Mouse (Mus musculus): ENCODE measurements at regions not wholly inside any gene's neighbourhood (a gene's known extent, or its start where the extent isn't known, plus 50 kb on each side); places are given as distances from the start of the nearest gene placed in this dataset.

DNA sequence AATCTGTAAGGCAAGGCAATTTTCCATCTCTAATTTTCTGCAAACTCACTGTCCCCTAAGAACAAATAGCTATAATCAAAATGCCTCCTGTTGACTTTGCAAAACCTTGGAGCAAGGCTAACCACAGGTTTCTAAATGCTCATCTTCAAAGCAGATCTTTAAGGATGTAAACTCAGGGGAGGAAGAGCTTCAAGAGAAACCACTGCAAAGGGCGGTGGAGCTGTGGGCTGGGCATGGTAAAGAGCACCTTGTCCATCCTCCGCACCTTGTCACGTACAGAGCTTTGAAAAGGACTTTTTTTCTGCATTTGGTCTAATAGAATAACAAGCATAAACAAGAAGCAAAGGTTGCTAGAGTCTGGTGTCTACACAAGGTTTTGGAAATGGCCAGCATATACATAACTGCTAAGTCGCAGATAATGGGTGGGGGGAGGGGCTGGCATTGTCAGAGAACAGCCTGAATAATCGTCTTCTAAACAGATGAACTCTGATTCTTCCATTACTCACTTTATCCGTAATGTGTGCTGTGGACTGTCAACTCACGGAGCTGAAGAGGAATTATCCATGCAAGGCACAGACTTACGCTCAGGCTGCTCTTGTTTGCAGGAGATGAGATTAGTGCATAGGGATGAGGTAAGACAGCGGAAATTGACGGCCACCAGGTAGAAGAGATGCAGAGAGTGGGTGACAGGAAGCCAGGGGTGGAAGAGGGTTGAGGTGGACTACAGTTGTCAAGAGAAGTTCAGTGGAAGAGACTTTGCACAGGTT is 116.4 kb downstream of the Tsen15 start:
- no peaks in the 10 kb centered on the region for H3K36me3 ChIP-seq
- H3K27me3 ChIP-seq (ENCODE audit: low read depth, poor library complexity, severe bottlenecking), result no peaks in the 10 kb centered on the region
- DNase-seq (ENCODE audit: low spot score), result no peak
- H3K27ac ChIP-seq (replicated peaks), result no peak overlapping the region
- WGBS, result 83% methylated on average over 10 of the region's 10 CpGs
- no peaks in the 10 kb centered on the region for H3K9me3 ChIP-seq (replicated peaks)
- H3K4me1 ChIP-seq, result no peaks in the 10 kb centered on the region
- no peak overlapping the region for H3K4me3 ChIP-seq

GRCm38 (mm10) chr1:152266390-152266789 is 120.1 kb downstream of the Tsen15 start:
- Histone ChIP-seq H3K4me1 (no peaks in the 10 kb centered on the region), H3K27ac (replicated peaks) (no peak overlapping the region), H3K9me3 (replicated peaks) (no peaks in the 10 kb centered on the region), H3K27me3 (ENCODE audit: low read depth, poor library complexity, severe bottlenecking) (no peaks in the 10 kb centered on the region), H3K36me3 (no peaks in the 10 kb centered on the region), H3K4me3 (no peak overlapping the region)
- no peak for DNase-seq (ENCODE audit: low spot score)

DNA sequence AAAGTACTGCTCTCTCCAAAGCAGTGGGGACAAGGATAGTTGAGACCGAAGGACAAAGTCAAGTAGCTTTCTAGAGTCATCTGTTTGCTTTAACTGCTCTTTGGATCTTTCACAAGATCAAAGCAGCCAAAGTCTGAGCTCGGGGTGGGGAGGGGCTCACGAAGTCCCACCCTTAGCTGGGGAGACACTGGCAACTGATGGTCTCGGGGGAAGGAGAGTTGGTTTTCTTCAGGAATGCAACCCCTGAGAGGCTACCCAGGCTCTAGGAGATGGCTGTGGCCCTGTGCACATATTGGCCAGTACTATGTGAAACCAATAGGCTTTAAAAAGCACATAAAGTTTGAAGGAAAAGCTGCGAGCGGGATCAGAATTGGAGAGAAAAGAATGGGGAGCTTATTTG is 121.5 kb downstream of the Tsen15 start:
- 90% methylated on average over 6 of the region's 6 CpGs for WGBS
- Histone ChIP-seq H3K9me3 (replicated peaks) (no peaks in the 10 kb centered on the region), H3K27me3 (ENCODE audit: low read depth, poor library complexity, severe bottlenecking) (no peaks in the 10 kb centered on the region), H3K36me3 (no peaks in the 10 kb centered on the region), H3K27ac (replicated peaks) (no peak overlapping the region), H3K4me1 (peaks cover 2% of the 10 kb centered on the region), H3K4me3 (no peak overlapping the region)
- no peak for DNase-seq (ENCODE audit: low spot score)

DNA sequence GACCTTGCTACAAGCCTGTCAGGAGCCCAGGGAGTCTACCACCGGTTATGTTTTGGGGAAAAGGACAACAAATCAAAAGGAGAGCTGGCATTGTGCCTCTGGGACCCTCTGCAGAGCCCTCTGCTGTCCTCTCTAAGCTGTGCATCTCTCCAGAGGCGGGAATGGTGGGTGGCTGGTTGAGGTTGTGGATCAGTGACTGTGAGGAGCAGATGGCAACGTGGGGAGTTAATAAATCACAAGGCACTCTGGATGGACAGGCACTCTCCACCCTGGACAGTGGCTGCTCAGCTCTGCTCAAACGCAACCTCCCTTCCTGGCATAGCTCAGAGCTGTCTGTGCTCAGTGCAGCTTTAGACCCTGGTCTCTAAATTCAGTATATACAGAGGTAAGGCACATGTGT is 125.0 kb downstream of the Tsen15 start:
- 45% methylated on average over 4 of the region's 4 CpGs for WGBS
- no peak for DNase-seq (ENCODE audit: low spot score)
- Histone ChIP-seq H3K4me1 (peaks cover 12% of the 10 kb centered on the region), H3K4me3 (no peak overlapping the region), H3K9me3 (replicated peaks) (no peaks in the 10 kb centered on the region), H3K27me3 (ENCODE audit: low read depth, poor library complexity, severe bottlenecking) (no peaks in the 10 kb centered on the region), H3K27ac (replicated peaks) (no peak overlapping the region), H3K36me3 (no peaks in the 10 kb centered on the region)

DNA sequence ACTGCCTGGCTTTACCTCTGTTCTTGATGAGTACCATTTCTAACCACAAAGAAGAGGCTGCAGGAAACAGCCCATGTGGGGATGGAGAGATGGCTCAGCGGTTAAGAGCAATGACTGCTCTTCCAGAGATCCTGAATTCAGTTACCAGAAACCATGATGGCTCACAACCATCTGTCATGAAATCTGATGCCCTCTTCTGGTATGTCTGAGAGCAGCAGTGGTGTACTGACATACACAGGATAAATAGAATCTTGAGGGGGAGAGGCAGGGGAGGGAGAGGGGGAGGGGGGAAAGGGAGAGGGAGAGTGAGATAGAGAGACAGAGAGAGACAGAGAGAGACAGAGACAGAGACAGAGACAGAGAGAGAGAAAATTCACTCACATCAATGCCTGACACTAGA is 125.5 kb downstream of the Tsen15 start:
- DNase-seq (ENCODE audit: low spot score), result no peak
- Histone ChIP-seq H3K27ac (replicated peaks) (no peak overlapping the region), H3K9me3 (replicated peaks) (no peaks in the 10 kb centered on the region), H3K36me3 (no peaks in the 10 kb centered on the region), H3K27me3 (ENCODE audit: low read depth, poor library complexity, severe bottlenecking) (no peaks in the 10 kb centered on the region), H3K4me3 (no peak overlapping the region), H3K4me1 (peaks cover 12% of the 10 kb centered on the region)
- 91% methylated on average over 1 of the region's 1 CpGs for WGBS

GRCm38 (mm10) chr1:152258258-152258657 is 128.2 kb downstream of the Tsen15 start:
- Histone ChIP-seq H3K4me1 (peaks cover 12% of the 10 kb centered on the region), H3K27ac (replicated peaks) (no peak overlapping the region), H3K9me3 (replicated peaks) (no peaks in the 10 kb centered on the region), H3K36me3 (no peaks in the 10 kb centered on the region), H3K4me3 (no peak overlapping the region), H3K27me3 (ENCODE audit: low read depth, poor library complexity, severe bottlenecking) (no peaks in the 10 kb centered on the region)
- DNase-seq (ENCODE audit: low spot score), result no peak
- whole genome bisulfite sequencing, result 81% methylated on average over 12 of the region's 12 CpGs

DNA sequence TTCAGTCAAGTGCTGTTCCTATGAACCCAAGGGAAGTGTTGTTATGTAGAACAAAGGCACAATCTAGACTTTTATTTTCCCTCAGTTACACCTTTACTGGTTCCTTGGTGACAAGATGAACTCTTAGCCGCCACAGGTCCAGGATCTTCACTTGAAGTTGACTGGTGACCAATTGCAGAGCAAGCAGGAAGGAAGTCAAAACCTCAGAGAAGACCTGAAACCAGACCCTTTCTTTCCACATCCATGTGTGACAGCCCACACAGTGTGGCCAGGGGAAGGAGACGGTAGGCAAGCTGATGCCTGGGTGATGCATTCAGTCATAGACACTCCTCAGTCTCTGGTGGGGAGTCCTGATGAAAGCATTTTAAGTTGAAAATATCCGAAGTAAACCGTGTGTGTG is 132.6 kb downstream of the Tsen15 start:
- Histone ChIP-seq H3K36me3 (no peaks in the 10 kb centered on the region), H3K4me1 (peaks cover 7% of the 10 kb centered on the region; the same call in 1 of the 2 replicates), H3K27ac (replicated peaks) (no peak overlapping the region), H3K4me3 (no peak overlapping the region), H3K9me3 (replicated peaks) (no peaks in the 10 kb centered on the region), H3K27me3 (ENCODE audit: low read depth, poor library complexity, severe bottlenecking) (no peaks in the 10 kb centered on the region)
- WGBS, result 85% methylated on average over 4 of the region's 4 CpGs
- no peak for DNase-seq (ENCODE audit: low spot score)

DNA sequence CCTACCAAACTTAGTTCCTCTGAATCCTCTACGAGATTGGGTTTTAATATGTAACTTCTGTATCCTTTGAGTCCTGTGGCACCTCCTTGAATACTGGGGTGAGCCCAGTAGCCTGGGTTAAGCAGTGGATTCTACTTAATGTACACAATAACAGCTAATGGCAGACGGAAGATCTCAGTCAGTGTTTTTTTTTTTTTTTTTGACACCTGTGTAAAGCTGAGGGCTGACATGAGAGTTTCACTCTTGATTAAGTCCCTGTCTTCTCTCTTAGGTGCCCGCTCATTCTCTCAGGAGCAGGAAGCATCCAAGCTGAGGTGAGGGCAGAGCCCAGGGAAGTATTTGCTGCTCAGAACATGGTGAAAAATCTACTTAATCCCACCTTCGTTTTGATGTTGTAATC is 133.0 kb downstream of the Tsen15 start:
- no peaks in the 10 kb centered on the region for H3K36me3 ChIP-seq
- peaks cover 7% of the 10 kb centered on the region; the same call in 1 of the 2 replicates for H3K4me1 ChIP-seq
- no peaks in the 10 kb centered on the region for H3K27me3 ChIP-seq (ENCODE audit: low read depth, poor library complexity, severe bottlenecking)
- DNase-seq (ENCODE audit: low spot score), result no peak
- H3K4me3 ChIP-seq, result no peak overlapping the region
- 83% methylated on average over 4 of the region's 4 CpGs for whole genome bisulfite sequencing
- no peaks in the 10 kb centered on the region for H3K9me3 ChIP-seq (replicated peaks)
- no peak overlapping the region for H3K27ac ChIP-seq (replicated peaks)

DNA sequence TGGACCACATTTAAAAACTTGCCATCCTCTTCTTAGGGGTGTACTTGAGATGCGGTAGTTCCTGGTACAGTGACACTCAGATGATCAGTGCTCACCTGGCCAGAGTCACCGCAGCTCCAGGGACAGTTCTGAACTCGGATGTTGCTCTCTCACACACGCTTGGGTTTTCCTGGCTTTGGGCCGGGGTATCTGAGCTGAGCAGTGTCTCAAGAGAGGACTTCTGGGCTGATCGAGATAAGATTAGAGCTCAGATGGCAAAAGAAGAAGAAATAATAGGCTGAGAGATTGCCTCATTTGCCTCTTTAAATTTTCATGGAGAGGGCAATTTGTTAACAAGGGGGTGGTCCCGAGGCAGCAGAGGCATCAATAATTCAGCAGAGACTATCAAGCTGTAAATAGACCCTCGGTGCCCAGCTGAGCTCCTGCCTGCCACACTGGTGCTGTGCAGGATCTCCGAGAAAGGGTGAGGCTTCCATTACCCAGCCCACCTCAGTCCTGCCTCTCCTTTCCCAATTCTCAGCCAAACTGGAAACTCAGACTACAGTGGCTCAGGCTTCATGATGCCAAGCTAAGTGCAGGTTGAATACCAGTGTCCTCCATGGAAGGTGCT is 133.7 kb downstream of the Tsen15 start:
- Histone ChIP-seq H3K36me3 (no peaks in the 10 kb centered on the region), H3K9me3 (replicated peaks) (no peaks in the 10 kb centered on the region), H3K4me1 (peaks cover 3% of the 10 kb centered on the region; the same call in 1 of the 2 replicates), H3K27me3 (ENCODE audit: low read depth, poor library complexity, severe bottlenecking) (no peaks in the 10 kb centered on the region), H3K27ac (replicated peaks) (no peak overlapping the region), H3K4me3 (no peak overlapping the region)
- no peak for DNase-seq (ENCODE audit: low spot score)
- WGBS, result 85% methylated on average over 9 of the region's 9 CpGs

GRCm38 (mm10) chr1:152241026-152241425 is 145.5 kb downstream of the Tsen15 start:
- Histone ChIP-seq H3K36me3 (no peaks in the 10 kb centered on the region), H3K4me1 (no peaks in the 10 kb centered on the region), H3K9me3 (replicated peaks) (no peaks in the 10 kb centered on the region), H3K27ac (replicated peaks) (no peak overlapping the region), H3K27me3 (ENCODE audit: low read depth, poor library complexity, severe bottlenecking) (no peaks in the 10 kb centered on the region), H3K4me3 (no peak overlapping the region)
- 98% methylated on average over 9 of the region's 9 CpGs for WGBS
- DNase-seq (ENCODE audit: low spot score), result no peak

DNA sequence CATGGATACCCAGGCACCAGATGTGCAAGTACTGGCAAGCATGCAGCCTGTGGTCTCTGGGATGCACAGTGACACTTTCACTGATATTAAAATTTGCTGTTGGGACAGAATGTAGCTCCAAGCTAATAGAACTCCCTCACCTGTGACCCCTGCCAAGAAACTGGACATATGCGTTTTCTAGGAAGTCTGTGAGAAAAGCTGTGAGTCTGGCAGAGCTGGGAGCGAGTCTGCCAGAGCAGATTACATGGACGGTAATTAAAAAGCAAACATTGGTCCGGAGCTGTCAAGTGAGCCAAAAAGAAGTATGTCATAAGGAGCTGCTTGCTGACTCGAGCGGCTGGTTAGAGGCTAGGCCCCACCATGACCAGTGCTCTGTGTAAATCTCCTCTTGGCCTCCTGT is 147.1 kb downstream of the Tsen15 start:
- Histone ChIP-seq H3K27me3 (ENCODE audit: low read depth, poor library complexity, severe bottlenecking) (no peaks in the 10 kb centered on the region), H3K4me1 (no peaks in the 10 kb centered on the region), H3K9me3 (replicated peaks) (no peaks in the 10 kb centered on the region), H3K36me3 (no peaks in the 10 kb centered on the region), H3K4me3 (no peak overlapping the region), H3K27ac (replicated peaks) (no peak overlapping the region)
- WGBS, result 81% methylated on average over 6 of the region's 6 CpGs
- DNase-seq (ENCODE audit: low spot score), result no peak

- H3K36me3 ChIP-seq, result no peaks in the 10 kb centered on the region
- no peaks in the 10 kb centered on the region for H3K4me1 ChIP-seq
- no peak overlapping the region for H3K4me3 ChIP-seq
- H3K27ac ChIP-seq (replicated peaks), result no peak overlapping the region
- DNase-seq (ENCODE audit: low spot score), result no peak
- WGBS, result 90% methylated on average over 4 of the region's 4 CpGs
- H3K9me3 ChIP-seq (replicated peaks), result no peaks in the 10 kb centered on the region
- no peaks in the 10 kb centered on the region for H3K27me3 ChIP-seq (ENCODE audit: low read depth, poor library complexity, severe bottlenecking)
Observed at GRCm38 (mm10) chr1:152235212-152235792, 145.4 kb upstream of the 1700025G04Rik start.

- H3K4me3 ChIP-seq, result no peak overlapping the region
- DNase-seq (ENCODE audit: low spot score), result no peak
- WGBS, result 93% methylated on average over 2 of the region's 2 CpGs
Observed at GRCm38 (mm10) chr1:152234716-152235115, 144.8 kb upstream of the 1700025G04Rik start.

More at GRCm38 (mm10) chr1:152234716-152235115, 144.8 kb upstream of the 1700025G04Rik start:
- H3K4me1 ChIP-seq, result no peaks in the 10 kb centered on the region
- no peak overlapping the region for H3K27ac ChIP-seq (replicated peaks)
- H3K36me3 ChIP-seq, result no peaks in the 10 kb centered on the region
- H3K9me3 ChIP-seq (replicated peaks), result no peaks in the 10 kb centered on the region
- H3K27me3 ChIP-seq (ENCODE audit: low read depth, poor library complexity, severe bottlenecking), result no peaks in the 10 kb centered on the region

Measured in midbrain, embryonic 10.5 days (tissue).